Mouse (Mus musculus) erythroblast, embryonic 14.5 days (primary cell): ENCODE results near the gene Klhl25.

Source experiments
- GATA1 ChIP-seq: IDR thresholded peaks from 2 replicates; pipeline ENCODE4 v1.6.1; 2012; ENCODE audit warnings: low read length, inconsistent platforms, mixed read lengths
- TAL1 ChIP-seq: IDR thresholded peaks from 3 replicates; pipeline ENCODE4 v1.6.1; 2012; ENCODE audit warnings: low read length, inconsistent platforms, mixed read lengths

DNA sequence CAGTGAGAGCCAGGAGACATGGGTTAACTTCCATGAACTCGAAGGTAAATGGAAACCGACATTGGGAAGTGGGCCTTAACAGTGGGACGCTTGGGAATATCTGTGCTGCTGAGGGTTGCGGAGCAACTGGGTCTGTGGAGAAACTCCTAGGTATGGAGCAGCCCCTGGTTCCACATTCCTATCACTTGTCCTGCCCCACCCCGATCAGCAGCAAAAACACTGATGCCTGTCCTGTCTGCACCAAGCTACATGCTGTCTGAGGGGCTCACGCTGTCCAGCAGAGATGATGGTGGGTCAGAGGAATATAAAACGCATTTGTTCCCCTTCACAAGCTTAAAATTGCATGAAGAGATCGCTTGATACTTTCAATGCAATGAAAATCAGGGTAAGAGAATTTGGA is 32.1 kb downstream of the Klhl25 start:
- TF ChIP-seq GATA1 (no peak), TAL1 (no peak)
